Mouse (Mus musculus) lung, embryonic 16.5 days (tissue): ENCODE measurements around the gene Lta. TPM values are rescaled to one million over a fixed set of nuclear protein-coding genes. Genes with fewer than 3 reads are reported as not detected.

ENCODE experiments used
- ATAC-seq: fragments of 200-750 bp; cut with Nextera tagmentation; 2 replicates; pipeline ENCODE4 v1.8.0; 2017; ENCODE audit warnings: low read depth, mild to moderate bottlenecking, moderate library complexity
- H3K27ac ChIP-seq: fragments of 300-500 bp; sonication (generic); 2 replicates; pipeline ENCODE4 v1.5.1; 2014; ENCODE audit warnings: mild to moderate bottlenecking, control low read depth, low read length
- H3K27me3 ChIP-seq: fragments of 300-500 bp; sonication (generic); 2 replicates; pipeline ENCODE4 v1.6.1; 2014; ENCODE audit warnings: low read depth, low read length, mixed read lengths; ENCODE audit not compliant: control insufficient read depth, insufficient read depth
- H3K36me3 ChIP-seq: fragments of 300-500 bp; sonication (generic); 2 replicates; pipeline ENCODE4 v1.6.1; 2014; ENCODE audit warnings: low read length; ENCODE audit not compliant: control insufficient read depth, insufficient read depth
- H3K4me1 ChIP-seq: fragments of 300-500 bp; sonication (generic); replicated peaks from 2 replicates; pipeline ENCODE4 v1.6.1; 2014; ENCODE audit warnings: low read length, mixed read lengths; ENCODE audit not compliant: control insufficient read depth, insufficient read depth
- H3K4me2 ChIP-seq: fragments of 300-500 bp; sonication (generic); 2 replicates; pipeline ENCODE4 v1.6.1; 2014; ENCODE audit warnings: low read depth, low read length, control low read depth
- H3K4me3 ChIP-seq: fragments of 300-500 bp; sonication (generic); 2 replicates; pipeline ENCODE4 v1.5.1; 2014; ENCODE audit warnings: mild to moderate bottlenecking, low read length, control low read depth
- H3K9ac ChIP-seq: fragments of 300-500 bp; sonication (generic); 2 replicates; pipeline ENCODE4 v1.6.1; 2014; ENCODE audit warnings: low read length, control low read depth
- H3K9me3 ChIP-seq: fragments of 300-500 bp; sonication (generic); 2 replicates; pipeline ENCODE4 v1.6.1; 2016; ENCODE audit warnings: low read length; ENCODE audit not compliant: control insufficient read depth
- WGBS: fragments of 180-500 bp; shearing (Covaris S2); extraction: QIAGEN DNeasy Blood & Tissue Kit; methylation state at CpG from one replicate; pipeline ENCODE4 v1.1.7; 2014; 5-methylcytosine and 5-hydroxymethylcytosine counted together
- polyA plus RNA-seq: library from polyadenylated mRNA; unstranded; fragments of >200 nt; fragmentation: Nextera tagmentation; extraction: Ambion mirVana; gene quantifications from 2 replicates; pipeline ENCODE4 v1.2.1, GENCODE M21; 2015

The Lta gene
- polyA plus RNA-seq, 1 experiment from 2014 or later = not detected

DNA sequence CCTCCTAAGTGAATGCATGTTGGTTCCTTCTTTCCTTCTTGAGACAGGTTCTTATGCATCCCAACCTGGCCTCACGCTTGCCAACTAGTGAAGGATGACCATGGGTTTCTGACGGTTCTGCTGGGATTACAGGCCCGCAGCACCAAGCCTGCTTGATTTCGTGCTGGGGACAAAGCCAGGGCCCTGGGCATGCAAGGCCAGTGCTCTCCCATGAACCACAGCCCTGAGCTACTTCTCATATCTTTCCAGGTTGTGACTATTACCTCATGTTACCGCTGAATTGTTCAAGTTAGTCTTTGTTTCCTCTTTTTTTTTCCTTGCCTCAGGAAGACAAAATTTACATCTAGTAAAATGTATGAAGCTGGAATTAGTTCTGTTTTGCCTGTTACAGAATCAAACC lies 12.2 kb downstream of the Lta start:
- WGBS = 73% methylated on average over 5 of the region's 5 CpGs
- Histone ChIP-seq H3K9ac (no peak overlapping the region), H3K27me3 (peaks cover 13% of the 10 kb centered on the region), H3K4me1 (peaks cover 8% of the 10 kb centered on the region), H3K27ac (no peak overlapping the region), H3K4me3 (no peak overlapping the region), H3K9me3 (no peaks in the 10 kb centered on the region), H3K4me2 (no peak overlapping the region), H3K36me3 (no peaks in the 10 kb centered on the region)
- no peak for ATAC-seq

DNA sequence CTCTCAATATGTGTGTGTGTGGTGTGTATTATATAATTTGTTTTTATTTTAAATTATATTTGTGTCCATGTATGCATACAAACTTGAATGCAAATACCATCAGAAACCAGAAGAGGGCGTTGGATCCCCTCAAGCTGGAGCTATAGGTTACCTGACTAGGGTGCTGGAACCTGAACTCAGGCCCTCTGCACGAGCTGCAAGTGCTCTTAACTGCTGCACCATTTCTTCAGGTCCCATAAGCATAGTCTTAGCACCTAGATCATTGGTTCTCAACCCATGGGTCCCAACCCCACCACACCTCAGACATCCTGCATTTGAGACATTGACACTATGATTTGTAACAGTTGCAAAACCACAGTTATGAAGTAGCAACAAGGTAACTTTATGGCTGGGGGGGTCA lies 13.4 kb downstream of the Lta start:
- no peak overlapping the region for H3K9ac ChIP-seq
- WGBS = 63% methylated on average over 2 of the region's 2 CpGs

DNA sequence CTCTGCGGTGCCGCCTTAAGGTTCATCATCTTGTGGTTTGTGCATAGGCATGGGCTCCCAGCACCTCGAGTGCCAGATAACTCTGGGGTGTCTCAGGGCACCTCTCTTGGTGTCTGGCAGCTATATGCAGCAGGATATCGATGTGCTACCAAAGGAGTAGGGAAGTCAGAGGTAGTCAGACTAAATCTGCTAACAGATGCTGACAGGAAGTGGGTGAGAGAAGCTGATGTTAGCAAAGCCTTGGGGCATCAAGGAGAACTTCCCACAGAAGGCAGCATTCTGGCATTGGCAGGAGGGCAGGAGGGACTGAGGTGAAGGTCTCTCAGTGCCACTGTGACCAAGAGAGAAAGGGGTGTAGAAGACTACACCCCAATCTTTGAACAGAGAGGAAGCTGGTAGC lies 15.1 kb downstream of the Lta start:
- Histone ChIP-seq H3K4me3 (no peak overlapping the region), H3K27me3 (peaks cover 10% of the 10 kb centered on the region), H3K27ac (no peak overlapping the region), H3K9me3 (no peaks in the 10 kb centered on the region), H3K36me3 (no peaks in the 10 kb centered on the region), H3K4me2 (no peak overlapping the region), H3K9ac (no peak overlapping the region), H3K4me1 (peaks cover 12% of the 10 kb centered on the region)
- WGBS = 57% methylated on average over 4 of the region's 4 CpGs
- no peak for ATAC-seq

More for the DNA sequence above, 13.4 kb downstream of the Lta start:
- H3K4me2 ChIP-seq = no peak overlapping the region
- no peak overlapping the region for H3K27ac ChIP-seq
- peaks cover 8% of the 10 kb centered on the region for H3K4me1 ChIP-seq
- peaks cover 13% of the 10 kb centered on the region for H3K27me3 ChIP-seq
- H3K9me3 ChIP-seq = no peaks in the 10 kb centered on the region
- H3K4me3 ChIP-seq = no peak overlapping the region
- ATAC-seq = no peak
- no peaks in the 10 kb centered on the region for H3K36me3 ChIP-seq

DNA sequence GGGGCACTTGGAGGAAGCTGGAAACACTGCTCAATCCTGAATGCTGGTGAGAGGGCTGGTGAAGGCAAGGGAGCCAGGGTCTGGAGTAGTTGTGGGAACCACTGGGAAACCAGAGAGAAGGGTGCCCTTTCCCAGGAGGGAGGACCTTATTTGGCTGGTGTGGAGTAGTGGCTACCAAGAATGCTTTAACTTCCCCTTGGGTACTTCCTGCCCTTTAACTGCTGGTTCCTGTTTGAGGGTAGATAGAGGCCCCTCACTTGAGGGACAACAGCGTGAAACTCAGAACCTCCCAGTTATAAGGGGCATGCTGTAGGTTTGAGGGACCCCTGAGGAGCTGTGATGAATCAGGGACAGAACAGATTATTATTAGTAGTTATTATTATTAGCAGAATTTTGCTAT lies 16.0 kb downstream of the Lta start:
- no peak overlapping the region for H3K4me3 ChIP-seq
- no peak overlapping the region for H3K27ac ChIP-seq
- no peak overlapping the region for H3K4me2 ChIP-seq
- WGBS = 57% methylated on average over 1 of the region's 1 CpGs
- ATAC-seq = no peak
- H3K36me3 ChIP-seq = no peaks in the 10 kb centered on the region
- H3K27me3 ChIP-seq = 0 out of 2 replicates have a peak, but pooled peaks cover 1% of the 10 kb centered on the region
- no peaks in the 10 kb centered on the region for H3K9me3 ChIP-seq
- peaks cover 8% of the 10 kb centered on the region; the same call in 1 of the 2 replicates for H3K4me1 ChIP-seq
- H3K9ac ChIP-seq = no peak overlapping the region

DNA sequence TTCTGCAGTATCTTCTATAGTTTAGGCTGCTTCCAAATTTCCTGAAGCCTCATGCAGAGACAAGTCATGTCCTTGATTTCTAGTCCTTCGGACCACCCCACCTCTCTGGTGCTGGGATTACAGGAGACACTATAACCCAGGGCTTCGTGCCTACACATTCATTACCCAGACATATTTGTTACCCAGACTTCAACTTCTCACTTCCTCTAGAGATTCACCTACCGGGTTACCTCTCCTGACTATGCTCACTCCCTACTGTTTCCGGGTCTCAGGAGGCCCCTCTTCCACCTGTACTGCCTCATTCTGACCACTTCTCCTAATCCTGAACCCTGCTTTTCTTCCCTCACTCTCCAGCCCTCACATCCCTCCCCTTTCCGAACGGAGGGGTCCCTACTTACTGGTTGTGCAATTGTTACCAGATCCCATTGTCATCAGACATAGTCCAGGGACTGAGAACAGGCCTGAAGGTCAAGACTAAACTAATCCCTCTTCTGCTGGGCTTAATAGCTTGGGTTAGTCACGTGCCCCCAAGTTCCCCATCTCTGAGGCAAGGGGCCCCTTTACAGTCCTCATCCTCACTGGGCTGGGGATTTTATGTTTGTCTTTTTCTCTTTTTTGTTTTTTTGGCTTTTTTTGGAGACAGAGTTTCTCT lies 17.1 kb downstream of the Lta start, which contains the start of gene Lst1:
Gene Lst1, minus strand, starts transcription at position 481 of the 652 bp plus-strand sequence.
- H3K27ac ChIP-seq = no peak within 1 kb of the TSS
- WGBS = 71% methylated on average over 7 of the region's 7 CpGs

DNA sequence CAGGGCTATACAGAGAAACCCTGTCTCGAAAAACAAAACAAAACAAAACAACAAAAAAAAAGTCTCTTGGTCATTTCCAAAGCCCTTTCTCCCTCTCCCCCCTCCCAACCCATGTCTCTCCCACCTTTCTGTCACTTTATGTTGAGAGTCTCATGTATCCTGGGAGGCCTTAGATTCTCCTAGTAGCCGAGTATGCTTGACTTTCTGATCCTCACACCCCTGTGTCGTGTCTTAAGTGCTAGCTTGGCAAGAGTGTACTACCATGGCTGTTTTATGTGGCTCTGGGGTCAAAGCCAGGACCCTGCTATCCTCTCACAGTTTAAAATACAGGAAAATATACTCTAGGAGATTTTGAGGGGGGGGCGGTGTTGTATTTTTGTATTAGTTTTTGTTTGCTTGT lies 17.8 kb downstream of the Lta start:
- Histone ChIP-seq H3K4me2 (no peak overlapping the region), H3K9me3 (no peaks in the 10 kb centered on the region), H3K4me1 (peaks cover 7% of the 10 kb centered on the region; the same call in 1 of the 2 replicates), H3K27me3 (no peaks in the 10 kb centered on the region), H3K27ac (no peak overlapping the region), H3K36me3 (no peaks in the 10 kb centered on the region), H3K4me3 (no peak overlapping the region), H3K9ac (no peak overlapping the region)
- no peak for ATAC-seq
- WGBS = 53% methylated on average over 4 of the region's 4 CpGs

More for the DNA sequence above, 17.1 kb downstream of the Lta start, which contains the start of gene Lst1:
- H3K36me3 ChIP-seq = no peaks in the 10 kb centered on the region
- no peaks in the 10 kb centered on the region for H3K27me3 ChIP-seq
- H3K9ac ChIP-seq = no peak within 1 kb of the TSS
- H3K9me3 ChIP-seq = no peaks in the 10 kb centered on the region
- no peak within 1 kb of the TSS for H3K4me3 ChIP-seq
- ATAC-seq = no peak
- H3K4me1 ChIP-seq = peaks cover 7% of the 10 kb centered on the region; the same call in 1 of the 2 replicates
- no peak within 1 kb of the TSS for H3K4me2 ChIP-seq

DNA sequence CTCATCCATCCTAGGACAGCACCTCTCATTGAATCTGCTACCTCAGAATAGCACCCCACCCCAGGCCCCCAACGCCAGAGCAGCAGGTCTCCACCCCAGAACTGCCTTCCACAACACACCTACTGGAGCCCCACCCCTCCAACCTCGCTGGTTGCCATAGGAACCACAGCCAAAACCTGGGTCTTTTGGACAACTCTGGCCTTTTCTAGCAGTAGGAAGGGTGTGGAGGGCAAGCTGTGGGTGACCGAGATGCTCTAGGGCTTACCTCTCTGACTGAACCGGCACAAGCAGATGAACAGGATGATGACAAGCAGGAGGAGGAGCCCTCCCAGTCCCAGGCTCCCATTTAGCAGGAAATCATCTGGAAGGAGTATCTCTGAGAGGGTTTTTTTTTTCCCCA lies 18.5 kb downstream of the Lta start:
- Histone ChIP-seq H3K27me3 (no peaks in the 10 kb centered on the region), H3K9me3 (no peaks in the 10 kb centered on the region), H3K4me3 (peak overlapping the region; percentile 56), H3K9ac (peak overlapping the region; percentile 50), H3K36me3 (no peaks in the 10 kb centered on the region), H3K27ac (peak overlapping the region; percentile 64), H3K4me2 (peak overlapping the region; percentile 48), H3K4me1 (peaks cover 7% of the 10 kb centered on the region; the same call in 1 of the 2 replicates)
- 2% methylated on average over 4 of the region's 4 CpGs for WGBS
- ATAC-seq = peak; percentile 41

DNA sequence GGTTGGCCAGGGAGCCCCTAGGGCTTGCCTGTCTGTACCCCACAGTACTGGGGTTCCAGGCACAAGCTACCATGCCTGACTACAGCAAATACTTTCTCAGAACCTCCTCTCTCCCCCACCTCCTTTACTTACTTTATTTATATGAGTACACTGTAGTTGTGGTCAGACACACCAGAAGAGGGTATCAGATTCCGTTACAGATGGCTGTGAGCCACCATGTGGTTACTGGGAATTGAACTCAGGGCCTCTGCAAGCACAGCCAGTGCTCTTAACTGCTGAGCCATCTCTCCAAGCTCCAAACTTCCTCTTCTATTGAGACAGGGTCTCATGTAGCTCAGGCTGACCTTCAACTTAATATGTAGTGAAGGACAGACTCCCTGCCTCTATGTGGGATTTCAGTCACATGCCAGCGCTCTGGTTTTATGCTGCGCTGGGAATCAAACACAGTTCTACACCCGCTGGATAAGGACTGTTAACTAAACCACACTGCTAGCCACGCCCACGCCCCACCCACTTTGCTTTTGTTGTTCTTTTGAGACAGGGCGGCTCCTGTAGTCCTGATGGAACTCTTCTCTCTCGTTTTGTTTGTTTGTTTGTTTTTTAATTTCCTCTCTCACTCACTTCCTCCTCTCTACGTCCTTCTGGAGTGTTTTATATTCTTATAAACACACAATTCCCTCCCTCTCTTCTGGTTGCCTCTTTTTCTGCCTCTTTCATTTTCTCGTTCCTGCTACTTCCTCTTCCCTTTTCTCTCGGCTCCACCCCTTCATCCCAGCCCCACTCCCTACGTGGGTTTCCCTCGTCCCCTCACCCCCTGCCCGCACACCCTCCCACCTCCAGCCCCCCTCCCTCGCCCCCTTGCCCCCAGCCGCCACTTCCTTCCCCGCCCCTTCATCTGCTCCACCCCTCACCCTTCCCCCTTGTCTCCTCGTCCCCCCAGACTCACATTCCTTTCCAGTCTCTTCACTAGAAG lies 19.2 kb downstream of the Lta start:
- peak; percentile 86 for ATAC-seq
- Histone ChIP-seq H3K9me3 (no peaks in the 10 kb centered on the region), H3K27me3 (no peaks in the 10 kb centered on the region), H3K4me3 (peak overlapping the region; percentile 56), H3K9ac (peak overlapping the region; percentile 50), H3K27ac (peak overlapping the region; percentile 64), H3K4me2 (peak overlapping the region; percentile 48), H3K36me3 (no peaks in the 10 kb centered on the region), H3K4me1 (peaks cover 7% of the 10 kb centered on the region; the same call in 1 of the 2 replicates)
- 2% methylated on average over 18 of the region's 18 CpGs for WGBS

DNA sequence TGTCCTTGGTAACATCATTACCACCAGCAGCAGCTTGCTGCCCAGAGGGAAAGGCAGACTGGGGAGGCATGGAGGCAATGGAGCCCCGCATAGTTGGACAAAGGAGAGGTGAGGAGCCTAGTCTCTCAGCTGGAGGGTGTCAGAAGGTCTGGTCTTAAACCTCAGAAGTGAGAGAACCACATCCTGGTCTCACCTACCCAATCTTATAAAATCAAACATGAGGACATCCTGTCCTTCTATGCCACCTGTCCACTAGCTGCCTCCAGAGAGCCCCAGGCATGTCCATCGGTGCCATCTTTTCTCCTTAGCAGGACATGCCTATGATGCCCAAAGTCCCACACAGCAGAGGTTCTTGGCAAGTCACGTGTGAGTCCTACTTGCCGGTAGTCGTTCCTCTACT lies 25.1 kb downstream of the Lta start:
- H3K4me2 ChIP-seq = no peak overlapping the region
- no peaks in the 10 kb centered on the region for H3K4me1 ChIP-seq
- H3K36me3 ChIP-seq = no peaks in the 10 kb centered on the region
- WGBS = 80% methylated on average over 5 of the region's 5 CpGs
- no peak for ATAC-seq
- no peak overlapping the region for H3K27ac ChIP-seq
- H3K9ac ChIP-seq = no peak overlapping the region
- H3K4me3 ChIP-seq = no peak overlapping the region
- H3K9me3 ChIP-seq = no peaks in the 10 kb centered on the region
- no peaks in the 10 kb centered on the region for H3K27me3 ChIP-seq
